Mouse (Mus musculus): ENCODE data around the gene Arfgap3.

Gene Arfgap3

GRCm38 (mm10) chr15:83251176-83252004 lies 98.7 kb downstream of the Arfgap3 start, which contains the start of gene A4galt:
Gene A4galt, minus strand, starts transcription at chr15:83251774.
- peak in 1 of 2 experiments; percentile 16 for DNase-seq

DNA sequence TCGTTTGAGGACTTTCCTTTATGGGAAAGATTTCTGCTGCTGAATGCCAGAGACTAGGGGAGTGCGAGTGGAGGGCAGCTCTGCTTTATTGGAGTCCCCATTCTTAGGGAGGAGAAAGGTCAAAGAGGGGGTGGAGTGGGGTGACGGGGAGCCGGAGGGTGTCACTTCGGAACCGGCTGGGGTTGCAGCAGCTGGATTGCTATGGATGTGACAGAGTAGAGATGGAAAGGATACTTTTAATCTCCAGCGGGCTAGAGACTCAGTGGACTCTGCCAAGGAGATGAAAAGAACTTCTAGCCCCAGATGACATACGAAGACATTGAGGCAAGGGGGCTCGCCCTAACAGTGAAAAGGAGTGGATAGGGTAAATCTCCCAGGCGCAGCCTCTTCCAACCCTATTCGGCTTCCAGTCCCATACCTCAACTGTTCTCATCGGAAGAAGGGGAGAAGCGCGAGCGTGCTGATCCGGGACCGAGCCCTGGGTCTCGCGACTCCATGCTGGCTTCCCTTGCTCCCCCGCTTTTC lies 99.3 kb downstream of the Arfgap3 start:
- no peak for DNase-seq
